Mouse (Mus musculus) embryo, embryonic 11 days (tissue): ENCODE results near the gene Scml4.

Experiments used
- DNase-seq: peaks from one replicate; pipeline ENCODE4 v3.0.0-alpha.2; 2015

Gene Scml4

DNA sequence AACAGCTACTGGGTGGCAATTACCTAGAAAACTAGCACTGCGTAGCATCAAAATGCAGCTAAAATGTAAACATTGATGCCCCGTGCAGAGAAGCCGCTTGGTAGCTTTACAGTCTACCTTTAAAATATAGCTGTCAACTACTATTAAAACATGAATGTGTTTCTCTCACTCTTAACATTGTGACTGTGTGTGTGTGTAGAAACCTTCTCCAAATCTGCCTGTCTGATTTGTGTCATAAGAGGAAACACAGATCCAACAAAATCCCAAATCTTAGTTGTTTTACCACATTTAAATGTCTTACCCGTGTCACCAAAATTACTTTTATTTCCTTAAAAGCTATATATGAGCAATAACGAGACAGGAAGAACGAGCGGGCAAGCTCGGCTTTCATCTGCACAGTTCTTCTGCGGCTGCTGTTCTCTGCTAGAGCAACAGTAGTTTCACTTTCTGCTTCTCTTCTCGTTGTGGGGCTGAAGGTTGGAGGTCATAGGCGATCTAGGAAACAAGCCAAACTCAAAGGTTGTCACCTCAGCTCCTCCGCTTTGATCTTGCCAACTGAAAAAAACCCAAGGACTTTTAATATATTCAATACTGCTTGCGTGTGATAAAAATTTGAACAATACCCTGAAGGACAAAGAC lies 2.1 kb downstream of the Scml4 start:
- DNase-seq: peak; percentile 19

DNA sequence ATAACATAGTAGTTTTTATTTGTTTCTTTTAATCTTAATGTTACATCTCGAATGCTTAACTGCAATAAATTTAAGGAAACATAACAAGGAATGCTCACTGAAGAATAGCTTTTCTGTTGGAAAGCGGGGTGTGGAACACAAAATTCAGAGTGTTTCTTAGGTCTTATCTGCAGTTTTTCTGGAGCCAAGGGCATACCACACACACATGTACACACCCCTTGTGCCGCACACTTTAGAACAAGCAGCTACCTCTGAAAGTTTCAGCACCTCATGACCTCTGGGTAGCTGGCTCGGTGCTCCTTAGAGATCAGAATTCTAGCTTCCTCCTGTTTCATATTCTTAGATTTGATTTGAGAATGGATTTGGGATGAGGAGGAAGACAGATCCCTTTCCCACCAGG lies 2.6 kb downstream of the Scml4 start:
- no peak for DNase-seq

DNA sequence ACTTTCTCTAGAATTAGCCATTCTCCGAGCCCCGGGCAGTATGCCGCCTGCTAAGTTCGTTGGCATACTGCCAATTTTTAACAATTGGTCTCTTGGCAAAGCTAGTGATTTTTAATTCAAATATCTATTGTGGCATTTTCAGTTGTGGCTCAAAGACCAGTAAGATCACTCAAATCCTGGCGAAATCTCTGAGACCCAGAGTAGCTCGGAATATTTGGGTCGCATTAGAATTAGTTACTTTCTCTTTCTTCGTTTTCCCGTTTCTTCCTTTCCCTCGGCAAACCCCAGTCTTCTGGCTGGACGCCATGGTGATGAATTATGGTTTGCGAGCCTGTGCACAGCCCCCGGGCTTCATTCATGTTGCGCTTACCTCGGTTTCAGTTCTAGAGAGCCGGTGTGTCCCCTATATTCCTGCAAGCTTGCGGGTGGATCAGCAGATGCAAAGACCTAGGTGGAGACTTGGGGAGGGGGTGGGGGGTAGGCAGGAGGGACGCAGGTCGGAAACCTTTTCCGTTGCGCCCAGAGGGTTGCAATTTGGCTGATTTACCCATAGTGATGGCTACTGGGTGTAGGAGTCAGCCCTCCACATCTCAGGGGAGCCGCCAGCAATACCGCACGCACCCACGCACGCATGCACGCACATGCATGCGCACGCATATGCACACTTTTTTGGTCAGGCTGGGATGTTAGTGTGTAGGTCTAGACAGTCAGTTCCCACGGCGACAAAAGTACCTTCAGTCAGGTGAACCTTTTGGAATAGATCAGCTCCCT lies 3.6 kb downstream of the Scml4 start:
- peak; percentile 40 for DNase-seq

DNA sequence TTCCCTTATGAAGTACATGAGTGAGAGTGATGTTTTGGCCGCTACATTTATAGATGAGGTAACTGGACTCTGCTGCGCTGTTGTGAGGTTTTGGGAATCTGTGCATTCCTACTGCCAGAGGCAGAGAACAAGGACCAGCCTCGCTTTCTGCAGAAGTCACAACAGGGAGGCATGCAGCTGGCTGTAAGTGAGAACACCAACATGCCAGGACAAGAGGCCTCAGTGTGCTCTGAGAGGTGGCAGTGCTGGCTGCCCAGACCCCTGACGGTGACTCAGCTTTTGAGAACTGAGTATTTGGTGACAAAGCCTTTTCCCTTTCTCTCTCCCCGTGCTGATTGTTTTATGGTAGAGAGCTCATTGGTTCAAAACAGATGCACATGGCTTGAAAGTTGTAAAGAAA lies 4.5 kb downstream of the Scml4 start:
- peak; percentile 30 for DNase-seq

DNA sequence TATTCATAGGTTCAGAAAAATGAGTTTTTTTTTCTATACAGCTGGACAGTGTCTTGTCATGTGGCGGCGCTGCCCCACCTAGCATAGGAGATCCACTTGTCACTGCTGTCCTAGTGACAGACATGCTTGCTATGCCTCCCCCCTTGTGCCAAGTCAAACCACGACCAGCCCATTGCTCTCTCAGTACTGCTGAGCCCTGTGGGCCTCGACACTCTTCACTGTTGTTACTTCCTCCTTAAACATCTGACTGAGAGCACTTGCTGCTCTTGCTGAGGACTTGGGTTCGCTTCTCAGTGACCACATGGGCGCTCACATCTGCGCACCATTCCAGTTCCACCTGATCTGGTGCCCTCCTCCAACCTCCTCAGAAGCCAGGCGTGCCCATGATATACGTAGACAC lies 8.2 kb downstream of the Scml4 start:
- no peak for DNase-seq

DNA sequence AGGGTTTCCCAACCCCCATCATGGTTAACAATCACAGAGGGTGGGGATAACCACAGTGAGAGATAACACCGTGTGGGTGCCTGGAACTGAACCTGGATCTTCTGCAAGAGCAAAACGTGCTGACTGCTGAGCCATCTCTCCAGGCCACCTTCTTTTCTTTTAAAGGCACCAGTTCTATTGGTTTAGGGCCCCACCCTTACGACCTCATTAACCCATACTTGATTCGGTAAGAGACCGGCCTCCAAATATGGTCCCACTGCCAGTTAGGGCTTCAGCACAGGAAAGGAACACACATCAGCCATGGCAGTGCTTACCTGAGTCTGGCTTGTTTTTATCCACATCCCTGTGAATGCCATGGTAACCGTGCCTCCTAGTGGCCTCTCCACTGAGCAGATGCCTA lies 9.3 kb downstream of the Scml4 start:
- no peak for DNase-seq

DNA sequence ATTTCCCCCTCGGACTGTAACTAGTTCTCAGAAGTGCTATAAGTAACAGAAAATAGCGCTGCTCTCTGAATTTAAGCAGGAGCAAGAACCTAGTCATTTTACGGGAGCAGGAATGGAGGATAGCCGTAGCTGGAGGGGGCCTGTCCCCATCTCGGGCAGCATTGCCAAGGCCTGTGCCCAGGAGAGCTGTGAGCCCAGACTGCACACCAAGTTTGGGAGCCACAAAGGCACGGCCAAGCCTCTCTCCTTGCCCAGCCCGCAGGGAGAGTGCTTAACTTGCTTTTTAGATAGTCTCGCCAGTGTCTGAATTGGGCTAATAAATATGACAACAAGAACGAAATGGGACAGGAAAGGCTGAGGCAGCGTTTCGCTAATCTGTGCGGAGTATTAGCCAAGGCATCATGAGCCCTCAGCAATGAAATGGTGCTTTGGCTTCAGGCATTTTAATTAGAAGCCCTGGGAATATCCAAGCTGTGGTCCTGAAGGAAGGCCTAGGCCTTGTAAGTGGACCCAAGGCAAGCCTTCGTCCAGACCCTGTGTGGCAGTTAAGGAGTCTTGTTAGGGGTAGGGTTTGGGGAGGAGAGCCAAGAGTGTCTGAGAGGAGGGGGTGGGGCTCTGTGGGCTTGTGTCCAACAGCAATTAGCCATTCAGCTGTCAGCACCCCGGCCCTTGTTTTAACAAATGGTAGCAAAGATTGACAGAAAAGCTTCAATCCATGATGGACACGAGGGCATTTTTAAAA lies 12.3 kb downstream of the Scml4 start:
- DNase-seq: no peak

DNA sequence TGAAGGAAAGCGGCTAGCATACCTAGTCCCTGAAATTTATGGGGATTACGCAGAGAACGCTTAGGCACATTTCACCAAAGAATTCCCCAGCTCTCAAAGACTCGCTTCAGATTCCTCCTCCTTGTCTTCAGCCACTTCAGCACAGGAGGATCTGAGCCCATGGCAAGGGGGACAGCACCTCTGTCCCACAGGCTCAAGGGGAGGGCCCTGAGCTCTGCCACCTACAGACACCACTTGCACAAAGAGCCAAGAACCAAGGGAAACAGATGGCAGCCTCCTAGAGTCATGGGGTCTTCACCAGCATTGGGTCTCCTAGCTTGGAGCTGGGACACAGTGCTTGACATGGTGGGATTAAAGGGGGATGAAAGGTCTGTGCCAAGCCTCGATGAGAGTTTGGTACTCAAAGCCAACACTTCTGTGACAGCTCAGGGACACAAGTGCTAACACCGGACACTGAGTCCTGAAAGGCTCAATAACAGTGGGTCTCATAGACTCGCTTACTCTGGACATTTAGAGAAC lies 13.0 kb downstream of the Scml4 start:
- no peak for DNase-seq

DNA sequence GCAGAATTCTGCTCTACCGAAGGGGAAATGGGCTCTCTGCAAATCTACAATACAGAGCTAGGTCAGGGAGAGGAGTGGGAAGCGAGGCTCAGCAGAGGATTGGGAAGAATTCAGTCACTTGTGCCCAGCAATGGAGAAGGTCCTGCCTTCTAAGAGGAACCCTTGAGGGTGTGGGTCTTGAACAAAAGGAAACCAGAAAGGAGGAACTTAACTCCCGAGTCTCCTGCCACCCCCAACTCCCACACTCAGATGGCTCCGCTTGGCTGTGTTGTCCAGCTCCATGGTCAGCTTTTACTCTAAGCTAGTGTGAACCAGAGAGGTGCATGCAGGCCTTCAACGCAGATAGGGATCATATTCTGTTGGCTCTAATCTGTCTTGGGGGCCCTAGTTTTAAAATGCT lies 16.0 kb downstream of the Scml4 start:
- DNase-seq: no peak

DNA sequence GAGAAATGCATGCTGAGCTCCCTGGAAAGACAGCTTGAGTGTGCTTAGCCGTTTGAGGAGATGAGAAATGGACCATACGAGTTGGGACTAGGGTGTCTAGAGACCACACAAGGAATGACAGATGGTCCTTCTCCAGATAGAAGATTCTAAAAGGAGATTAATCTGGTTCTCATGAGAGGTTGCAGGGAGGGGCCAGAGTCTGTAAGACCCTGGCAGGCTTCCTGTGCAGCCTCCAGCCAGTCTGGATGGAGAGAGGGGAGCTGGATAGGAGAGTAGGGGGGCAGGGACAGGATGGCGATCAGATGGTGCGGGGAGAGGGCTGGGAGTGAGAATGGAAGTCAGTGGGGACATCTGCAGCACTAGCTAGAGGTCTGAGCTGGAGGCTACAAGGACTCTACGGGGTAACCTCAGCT lies 19.1 kb downstream of the Scml4 start:
- no peak for DNase-seq

DNA sequence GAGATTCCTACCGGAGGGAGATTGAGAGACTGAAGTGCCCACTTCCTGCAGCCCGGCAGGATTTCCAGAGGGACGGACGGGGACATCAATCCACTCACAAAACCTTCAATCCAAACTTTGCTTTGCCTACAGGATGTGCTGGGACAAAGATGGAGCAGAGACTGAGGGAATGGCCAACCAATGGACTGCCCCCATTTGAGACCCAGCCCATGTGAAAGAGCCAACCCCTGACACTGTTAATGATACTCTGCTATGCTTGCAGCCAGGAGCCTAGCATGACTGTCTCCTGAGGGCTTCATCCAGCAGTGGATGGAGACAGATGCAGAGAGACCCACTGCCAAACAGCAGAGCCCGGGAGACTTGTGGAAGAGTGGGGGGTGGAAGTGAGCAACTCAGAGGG lies 19.5 kb downstream of the Scml4 start:
- DNase-seq: no peak

DNA sequence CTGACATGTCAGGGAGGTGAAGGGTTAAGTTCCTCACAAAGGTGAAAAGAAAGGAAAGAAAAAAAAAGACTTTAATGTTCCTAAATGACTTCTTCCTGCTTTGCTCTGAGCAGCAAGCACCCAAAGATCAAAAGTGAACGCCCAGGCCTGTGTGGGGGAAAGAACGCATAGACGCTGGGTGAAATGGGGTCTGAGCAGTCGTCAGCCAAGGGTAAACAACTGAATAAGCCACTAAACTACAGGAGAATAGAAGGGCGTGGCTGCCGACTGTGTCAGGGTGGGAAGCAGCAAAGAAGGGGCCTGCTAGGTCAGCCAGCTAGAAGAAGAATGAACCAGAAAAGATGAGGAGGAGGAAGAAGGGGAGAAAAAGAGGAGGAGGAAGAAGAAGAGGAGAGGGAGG lies 26.9 kb downstream of the Scml4 start:
- no peak for DNase-seq

DNA sequence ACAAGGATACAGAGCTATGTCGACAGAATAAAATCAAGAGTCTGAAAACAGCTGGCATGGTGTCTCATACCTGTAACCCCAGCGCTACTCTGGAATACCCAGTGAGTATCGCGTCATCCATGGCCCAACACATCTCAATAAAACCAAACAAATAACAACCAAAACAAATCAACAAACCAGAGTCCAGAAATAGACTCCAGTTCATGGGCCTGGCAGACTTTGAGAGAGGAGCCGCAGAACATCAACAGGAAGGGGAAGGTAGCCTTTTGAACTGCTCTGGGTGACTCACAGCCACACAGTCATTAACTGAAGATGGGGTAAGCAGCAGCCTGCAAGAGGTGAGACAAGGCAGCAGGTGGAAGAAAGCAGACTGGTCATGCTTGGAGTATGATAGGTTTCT lies 28.1 kb downstream of the Scml4 start:
- no peak for DNase-seq

DNA sequence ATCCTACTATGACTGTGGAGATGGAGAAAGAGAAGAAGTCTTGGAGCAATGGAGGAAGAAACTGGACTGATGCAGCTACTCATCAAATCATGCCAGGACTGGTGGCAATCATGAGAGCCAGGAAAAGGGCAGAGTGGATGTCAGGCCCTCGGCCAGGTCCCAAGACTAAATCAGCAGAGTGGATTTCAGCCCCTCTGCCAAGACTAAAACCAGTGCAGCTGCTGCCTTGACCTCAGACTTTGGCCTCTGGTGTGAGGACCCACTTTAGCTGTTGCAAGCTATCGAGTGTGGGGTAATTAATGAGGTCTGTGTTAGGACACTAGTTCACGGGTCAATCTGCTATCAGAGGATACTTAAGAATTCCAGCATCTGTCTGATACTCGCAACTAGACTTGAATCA lies 30.2 kb downstream of the Scml4 start:
- DNase-seq: no peak

DNA sequence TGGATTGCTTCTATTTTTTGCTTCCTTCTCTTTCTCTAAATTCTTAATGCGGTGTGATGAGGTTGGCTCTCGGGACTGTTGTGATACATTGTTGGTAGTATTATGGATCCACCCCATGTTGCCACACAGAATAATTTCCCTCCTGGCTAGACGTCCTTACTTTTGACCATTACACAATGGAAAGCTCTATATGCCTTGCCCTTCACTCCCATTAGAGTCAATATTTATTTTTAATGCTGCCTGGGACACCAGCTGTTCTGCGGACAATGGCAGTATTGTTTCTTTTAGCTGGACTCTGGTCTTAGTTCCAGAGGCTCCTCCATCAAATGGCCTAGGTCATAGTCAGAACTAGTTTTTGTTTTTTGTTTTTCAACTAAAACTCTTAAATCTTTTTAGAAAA lies 32.1 kb downstream of the Scml4 start:
- no peak for DNase-seq

DNA sequence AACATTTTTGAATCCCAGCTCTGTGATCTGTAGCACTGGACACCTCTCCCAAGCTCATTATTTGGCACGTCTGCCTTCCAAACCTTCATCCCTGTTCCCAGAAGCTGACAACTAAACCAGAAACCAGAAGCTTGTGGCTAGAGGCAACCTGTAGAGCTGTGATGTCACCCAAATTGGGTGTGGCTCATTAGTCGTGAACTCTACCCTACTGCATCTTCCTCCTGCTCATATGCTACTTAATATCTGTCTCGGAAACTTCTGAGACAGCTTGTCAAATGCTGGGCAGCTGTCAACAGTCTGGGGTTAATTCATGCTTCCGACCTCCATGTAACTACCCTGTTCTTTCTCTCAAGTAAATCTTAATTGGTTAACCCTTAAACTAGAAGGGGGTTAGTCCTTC lies 32.8 kb downstream of the Scml4 start:
- DNase-seq: no peak

DNA sequence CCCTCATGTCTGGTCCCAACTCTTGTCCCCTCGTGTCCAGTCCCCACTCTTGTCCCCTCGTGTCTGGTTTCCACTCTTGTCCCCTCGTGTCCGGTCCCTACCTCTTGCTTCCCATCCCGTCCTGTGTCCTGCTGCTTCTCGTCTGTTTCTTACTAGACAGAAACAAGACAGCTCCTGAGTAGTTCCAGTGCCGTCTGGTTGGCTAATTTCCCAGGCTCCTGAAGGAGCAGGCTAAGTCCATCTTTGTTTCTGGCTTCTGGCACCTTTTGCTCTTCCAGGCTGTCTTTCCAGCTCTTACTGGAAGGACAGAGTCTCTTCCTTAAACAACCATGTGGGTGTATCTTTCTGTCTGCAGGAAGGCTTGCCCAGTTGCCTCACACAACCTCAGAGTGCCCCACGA lies 33.7 kb downstream of the Scml4 start:
- DNase-seq: no peak

DNA sequence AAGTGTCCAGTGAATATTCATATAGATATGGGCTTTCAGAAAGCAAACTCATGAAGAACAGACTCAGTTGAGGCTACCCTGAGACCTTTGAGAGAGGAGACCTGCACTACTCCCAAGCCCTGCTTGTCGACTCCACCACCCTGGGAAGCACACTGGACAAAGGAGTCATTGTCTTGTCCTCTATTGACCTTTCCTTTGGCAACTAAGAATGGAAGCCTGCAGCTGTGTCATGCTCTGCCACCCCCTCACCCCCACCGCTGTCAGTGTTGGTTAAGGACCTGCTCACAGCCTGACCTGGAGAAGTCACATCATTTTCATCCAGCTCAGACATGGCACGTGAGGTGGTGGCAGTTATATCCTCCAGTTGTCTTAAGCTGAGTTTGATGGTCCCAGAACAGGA lies 34.1 kb downstream of the Scml4 start:
- no peak for DNase-seq

DNA sequence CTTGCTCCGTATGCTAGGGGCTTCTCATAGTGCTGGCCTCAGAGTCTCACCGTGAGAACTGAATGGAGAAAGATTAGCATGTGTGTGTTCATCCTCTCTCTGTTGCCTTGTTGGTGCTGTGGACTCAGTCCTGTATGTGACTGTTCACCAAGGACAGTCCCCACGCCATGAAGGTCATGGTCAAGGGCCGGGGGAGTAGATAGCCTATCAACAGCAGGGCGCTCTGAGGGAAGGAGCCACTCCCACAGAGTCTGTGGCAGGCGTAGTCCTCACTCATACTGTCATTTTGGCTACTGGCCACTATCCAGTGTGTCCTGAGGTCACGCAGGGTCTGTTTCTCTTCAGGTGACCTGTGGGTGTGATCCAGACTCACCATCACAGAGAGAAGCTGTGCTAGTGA lies 34.5 kb downstream of the Scml4 start:
- no peak for DNase-seq

DNA sequence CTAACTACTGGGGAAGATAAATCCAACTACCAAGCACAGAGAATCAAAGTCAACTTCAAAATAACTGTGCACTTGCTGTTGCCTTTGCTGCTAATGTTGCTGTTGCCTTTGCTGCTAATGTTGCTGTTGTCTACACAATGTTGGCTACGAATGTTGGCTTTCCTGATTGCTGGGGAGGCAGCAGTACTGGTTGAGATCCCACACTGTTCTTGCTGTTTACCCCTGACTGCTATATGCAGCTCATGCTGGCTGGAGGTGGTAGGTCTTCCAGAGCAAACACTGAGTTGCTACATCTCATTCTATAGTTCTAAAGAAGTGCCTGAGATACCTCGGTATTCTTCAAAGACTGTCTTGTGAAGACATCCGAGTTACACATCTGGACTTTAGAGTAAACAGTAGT lies 36.5 kb downstream of the Scml4 start:
- DNase-seq: no peak

DNA sequence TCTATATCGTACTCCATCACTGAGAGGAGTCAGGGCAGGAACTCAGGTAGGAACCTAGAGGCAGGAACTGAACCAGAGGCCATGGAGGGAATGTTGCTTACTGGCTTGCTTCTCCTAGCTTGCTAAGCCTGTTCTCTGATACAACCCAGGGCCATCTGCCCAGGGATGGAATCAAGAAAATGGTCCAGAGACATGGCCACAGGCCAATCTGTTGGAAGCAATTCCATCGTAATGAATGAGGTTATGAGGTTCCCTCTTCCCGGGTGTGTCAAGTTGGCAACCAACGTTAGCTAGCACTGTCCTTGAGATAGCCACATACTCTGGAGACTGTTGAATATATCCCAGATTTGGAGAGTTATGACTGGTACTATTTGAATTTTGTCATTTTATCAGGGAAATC lies 37.0 kb downstream of the Scml4 start:
- no peak for DNase-seq

DNA sequence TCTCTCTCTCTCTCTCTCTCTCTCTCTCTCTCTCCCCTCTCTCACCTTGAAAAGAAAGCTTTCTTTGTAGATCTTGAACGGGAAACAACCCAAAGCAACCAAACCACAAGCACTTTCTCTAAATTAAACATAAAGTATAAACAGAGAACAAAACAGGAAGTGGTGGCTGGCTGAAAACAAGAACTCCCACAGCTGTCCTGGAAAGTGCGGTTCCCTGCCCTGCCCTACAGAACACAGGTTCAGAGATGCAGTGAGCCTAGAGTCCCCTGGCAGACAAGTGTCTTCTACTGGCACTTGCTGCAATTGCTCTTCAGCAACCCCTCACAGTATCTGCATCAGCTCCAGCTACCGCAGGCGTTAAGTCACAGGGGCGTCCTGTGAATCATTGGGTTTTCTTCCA lies 37.5 kb downstream of the Scml4 start:
- DNase-seq: no peak

DNA sequence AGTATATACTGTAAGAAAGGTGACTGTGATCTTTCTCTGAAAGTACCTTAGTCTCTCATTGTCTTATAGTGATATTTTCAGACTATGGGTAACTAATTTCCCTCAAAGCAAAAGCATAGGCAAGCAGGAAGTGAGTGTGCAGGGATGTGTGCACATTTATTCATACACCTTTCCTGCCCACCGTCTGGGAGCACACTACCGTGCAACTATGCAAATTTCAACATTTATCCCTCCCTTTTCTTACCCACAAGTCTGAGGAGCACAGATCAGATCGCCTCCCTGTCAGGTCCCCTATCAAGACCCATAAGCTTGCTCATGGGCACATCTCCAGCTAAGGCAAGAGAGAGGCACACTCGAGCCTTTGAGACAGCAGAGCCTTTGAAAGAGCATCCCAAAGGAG lies 41.2 kb downstream of the Scml4 start:
- no peak for DNase-seq

DNA sequence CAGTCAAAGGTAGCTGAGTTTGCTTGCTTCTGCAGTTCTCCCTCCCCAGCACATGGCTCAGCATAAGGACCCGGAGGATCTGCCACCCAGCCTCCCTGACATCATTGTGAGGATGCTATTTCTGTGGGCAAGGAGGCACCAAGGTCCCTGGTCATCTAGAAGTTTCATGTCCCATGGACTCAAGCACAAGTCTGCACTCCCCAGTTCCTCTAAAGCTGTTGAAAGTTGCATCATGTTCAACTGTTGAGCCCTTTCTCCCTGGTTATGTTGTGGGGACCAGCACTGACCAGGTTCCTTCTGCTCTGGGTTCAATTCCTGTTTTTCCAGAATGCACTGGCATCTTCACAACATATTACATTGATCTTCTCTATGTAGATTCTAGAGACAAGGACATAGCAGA lies 42.9 kb downstream of the Scml4 start:
- no peak for DNase-seq
